Mouse (Mus musculus) E14TG2a.4 (cell line): ENCODE results near the gene Hrg.

Experiments
- CTCF ChIP-seq: conservative IDR thresholded peaks from 2 replicates; pipeline ENCODE4 v1.5.1; 2014; ENCODE audit warnings: low read length
- POU5F1 ChIP-seq: IDR thresholded peaks from 2 replicates; pipeline ENCODE4 v1.6.1; 2014; ENCODE audit warnings: low read length, borderline replicate concordance

GRCm38 (mm10) chr16:22947371-22947770 lies 3.5 kb upstream of the Hrg start:
- no peak for TF ChIP-seq CTCF
- TF ChIP-seq POU5F1: no peak
